Mouse (Mus musculus) thymus, postnatal 14 days (tissue): ENCODE results near the gene Polr3e.
"Not testable (repeated sequence)": the region's sequence is repeated elsewhere in the genome, so short reads cannot be mapped to it uniquely, and the experiment has no call there.

Source experiments
- DNase-seq: peaks from one replicate; pipeline ENCODE4 v3.0.0; 2021

The Polr3e gene

DNA sequence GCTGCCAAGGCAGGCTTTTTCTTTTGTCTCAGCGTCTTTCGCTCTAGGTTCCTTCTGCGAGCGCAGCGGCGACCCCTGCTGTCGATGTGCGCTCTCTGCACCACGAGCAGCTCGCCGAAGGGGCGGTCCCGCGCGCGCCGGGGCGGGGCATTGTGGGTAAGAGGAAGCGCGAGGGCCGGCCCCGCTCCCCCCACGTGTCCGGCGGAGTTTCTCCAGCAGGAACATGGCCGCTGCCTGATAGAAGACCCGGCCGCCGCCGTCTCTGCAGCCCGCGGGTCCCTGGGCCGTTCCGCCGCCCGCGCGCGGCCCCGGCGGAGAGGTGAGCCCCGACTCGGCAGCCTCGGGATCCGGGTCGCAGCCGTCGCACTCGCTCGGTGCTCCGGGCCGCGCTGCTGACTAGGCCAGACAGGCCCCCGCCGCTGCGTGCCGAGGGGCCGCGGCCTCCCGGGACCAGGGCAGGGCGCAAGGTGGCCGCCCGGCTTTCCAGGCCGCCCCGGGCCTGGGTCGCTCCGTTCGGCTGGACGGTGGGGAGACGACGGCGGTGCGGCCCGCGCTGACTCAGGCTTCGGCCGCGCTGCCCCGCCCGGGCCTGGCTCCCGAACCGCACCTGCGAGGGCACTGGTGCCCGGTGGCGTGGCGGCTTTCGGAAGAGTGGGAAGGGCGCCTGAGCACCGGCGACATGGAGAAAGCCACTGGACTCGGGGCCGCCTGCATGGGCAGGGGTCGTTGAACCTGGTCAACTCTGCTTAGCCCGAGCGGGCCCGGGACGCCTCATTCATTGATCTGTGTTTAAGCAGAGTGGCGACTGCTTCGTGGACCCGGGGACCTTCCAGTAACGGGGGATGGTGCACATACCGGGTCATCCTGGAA, at the start of gene Polr3e:
Gene Polr3e (plus strand): TSS at position 153 of the 870 bp plus-strand sequence.
- DNase-seq, result peak; percentile 99

DNA sequence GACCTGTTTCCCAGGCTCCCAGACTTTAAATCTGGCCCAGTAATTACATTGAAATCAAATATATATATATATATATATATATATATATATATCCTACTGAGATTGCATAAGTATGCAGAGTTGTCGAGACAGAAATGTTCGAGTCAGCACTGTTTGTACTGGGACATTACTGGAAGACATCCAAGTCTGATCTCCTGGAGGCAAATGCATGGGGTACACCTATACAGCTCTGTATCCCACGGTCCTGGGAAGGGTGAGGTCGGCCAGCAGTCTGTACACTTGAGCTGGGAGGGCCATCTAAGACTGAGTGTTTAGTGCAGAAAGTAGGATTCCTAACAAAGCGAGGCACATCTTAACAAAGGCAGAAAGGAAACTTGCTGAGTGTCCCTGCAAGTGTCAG, 47.7 kb upstream of the Polr3e start:
- no peak for DNase-seq

DNA sequence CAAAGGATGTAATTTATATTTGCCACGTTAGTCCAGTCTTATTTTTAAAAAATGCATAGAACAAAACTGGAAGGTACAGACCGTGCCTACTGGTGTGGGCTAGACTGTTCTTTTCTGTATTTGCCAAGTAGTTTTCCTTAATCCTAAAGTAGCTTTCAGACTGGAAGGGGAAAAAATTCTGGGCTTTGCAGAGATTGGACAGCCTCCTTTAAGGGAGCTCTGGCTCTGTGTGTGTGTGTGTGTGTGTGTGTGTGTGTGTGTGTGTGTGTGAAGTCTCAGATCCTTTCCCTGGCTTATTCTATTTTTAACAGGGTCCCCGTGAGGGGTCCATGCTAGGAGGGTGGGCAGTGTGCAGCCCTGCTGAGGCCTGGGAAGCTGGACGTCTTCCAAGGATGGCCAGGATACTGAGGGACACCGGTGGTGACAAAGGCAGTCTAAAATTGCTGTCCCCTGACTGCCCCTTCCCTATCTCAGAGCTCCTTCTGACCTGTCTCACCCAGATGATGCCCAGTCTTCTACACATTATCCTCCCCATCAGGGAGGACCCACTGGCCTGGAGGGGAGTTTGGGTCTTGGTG, 47.0 kb upstream of the Polr3e start:
- DNase-seq, result no peak

DNA sequence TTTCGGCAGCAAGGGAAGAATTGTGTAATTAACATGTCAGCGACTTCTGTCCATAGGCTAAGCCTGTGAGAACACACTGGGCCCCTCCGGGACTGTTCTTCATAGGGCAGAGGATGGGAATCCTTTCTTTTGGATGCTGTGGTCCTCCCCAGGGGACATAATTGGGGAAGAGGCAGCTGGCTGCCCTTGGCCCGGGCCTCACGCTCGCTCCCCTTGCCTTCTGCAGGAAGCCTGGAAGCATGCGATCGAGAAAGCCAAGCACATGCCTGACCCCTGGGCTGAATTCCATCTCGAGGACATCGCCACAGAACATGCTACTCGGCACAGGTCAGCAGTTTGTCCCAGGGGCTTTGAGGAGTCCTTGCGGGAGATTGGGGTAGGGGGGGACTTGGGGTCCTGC, 44.5 kb upstream of the Polr3e start:
- no peak for DNase-seq

DNA sequence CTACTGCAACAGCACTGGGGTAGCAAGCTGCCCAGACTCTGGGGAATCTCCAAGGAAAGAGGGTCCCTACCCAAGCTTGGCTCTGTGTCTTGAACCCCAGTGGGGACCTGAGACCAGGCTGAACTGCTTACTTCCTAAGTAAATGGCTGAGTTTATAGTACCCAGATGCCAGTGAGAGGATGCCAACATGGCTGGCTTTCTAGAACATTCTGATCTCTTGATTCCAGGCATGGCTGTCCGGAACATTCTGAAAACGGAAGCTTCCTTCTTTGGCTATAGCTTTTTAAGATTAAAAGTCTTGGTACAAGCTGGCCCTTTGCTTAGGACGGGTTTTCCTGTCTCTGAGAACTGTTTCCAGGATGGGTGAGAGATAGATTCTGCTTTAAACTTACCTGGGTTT, 43.5 kb upstream of the Polr3e start:
- DNase-seq, result no peak

DNA sequence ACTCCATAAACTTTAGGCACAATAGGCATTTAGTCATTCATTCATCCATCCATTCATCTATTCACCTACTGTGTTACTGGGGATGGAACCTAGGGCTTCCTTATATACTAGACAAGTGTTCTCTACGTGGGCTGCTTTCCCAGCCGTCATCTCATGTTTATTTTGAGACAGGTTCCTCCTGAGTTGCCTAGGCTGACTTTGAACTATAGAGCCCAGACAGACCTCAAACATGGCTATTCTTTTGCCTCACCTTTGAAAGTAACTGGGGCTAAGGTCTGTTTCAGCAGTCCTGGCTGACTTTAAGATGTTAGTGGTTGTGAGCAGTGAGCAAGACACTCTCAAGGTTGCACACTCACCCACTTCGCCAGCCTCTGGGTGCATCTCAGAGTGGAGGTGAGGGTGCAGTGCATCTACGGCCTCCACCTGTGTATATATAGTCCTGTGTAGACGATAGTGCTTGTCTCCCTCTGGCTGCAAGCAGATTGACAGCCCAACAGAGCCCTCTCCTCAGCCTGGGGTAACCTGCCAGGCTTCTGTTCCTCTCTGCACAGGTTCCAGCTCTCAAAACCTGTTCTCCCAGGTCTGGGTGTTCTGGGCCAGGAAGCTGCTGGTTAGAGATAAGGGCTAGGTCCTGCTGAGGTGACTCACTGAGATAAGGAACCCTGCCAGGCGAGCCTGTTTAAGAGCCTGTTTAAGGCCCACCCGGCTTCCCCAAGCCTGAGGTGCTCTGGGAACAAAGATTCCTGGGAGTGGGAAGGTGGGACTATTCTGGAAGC, 42.6 kb upstream of the Polr3e start:
- DNase-seq, result no peak

DNA sequence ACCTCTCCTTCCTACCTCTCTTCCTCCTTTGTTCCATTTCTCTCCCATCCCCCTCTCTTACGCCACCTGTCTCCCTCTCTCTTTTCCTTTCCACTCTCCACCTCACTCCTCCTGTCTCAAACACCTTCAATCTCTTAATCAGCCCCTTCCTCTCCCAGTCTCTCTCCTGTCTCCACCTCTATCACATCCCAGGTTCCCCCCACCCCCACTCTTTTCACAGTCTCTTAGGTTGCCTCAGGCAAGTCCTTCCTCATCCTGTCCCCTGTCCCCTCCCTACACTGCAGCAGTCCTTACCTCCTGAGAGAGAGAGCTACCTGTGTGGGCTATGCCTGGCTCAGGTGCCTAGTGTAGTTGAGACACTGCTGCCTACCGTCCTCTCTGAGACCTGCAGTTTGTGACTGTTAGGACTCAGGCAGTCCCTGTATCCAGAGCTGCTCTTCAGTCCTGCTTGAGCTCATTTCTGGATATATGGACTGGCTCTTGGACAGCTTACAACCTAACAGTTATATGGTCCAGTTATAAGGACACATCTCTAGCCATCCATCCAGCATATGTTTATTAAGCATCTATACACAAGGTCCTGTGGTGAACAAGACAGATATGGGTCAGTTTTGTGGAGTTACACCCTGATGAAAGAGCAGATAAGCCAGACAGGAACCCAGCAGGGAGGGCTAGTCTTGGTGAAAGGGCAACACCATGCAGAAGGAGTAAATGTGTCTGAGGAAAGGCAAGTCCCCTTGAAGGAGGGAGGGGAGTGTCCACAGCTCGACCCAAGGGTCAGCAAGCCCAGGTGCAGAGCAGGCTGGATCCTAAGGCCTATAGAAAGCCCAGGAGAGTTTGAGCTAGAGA, 41.8 kb upstream of the Polr3e start:
- DNase-seq, result no peak

DNA sequence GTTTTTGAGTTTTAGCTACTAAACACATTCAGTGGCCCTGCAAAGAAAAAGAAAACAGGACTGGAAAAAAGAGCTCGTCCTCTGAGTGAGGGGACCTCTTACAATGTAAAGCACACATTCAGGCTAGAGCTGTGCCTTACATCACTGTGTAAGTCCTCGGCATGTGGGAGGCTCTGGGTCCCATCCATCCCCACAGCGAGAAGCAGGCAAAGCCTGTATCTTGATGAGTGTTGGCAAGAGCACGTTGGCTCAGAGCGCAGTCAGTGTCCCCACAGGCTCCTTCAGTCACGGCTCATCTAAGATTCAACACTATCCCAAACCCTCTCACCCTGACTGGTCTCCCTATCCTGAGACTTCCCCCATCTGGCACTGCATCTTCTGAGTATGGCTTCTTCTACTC, 39.3 kb upstream of the Polr3e start:
- DNase-seq, result no peak

DNA sequence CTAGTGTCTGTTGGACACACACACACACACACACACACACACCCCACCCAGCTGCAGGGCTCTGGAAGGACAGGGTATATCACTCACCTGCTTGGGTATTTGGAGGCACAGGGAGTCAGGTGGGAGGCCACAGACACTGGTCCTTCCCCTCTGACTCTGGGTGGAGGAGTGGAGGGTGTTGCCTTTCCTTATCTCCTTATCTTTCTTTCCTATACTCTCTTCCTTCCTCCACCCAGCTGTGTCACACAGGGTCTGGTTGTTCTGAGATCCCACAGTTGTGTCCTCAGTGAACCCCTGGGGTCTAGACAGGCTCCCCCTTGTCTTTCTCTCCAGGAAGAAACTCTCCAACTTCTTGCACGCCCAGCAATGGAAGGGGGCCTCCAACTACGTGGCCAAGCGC, 37.6 kb upstream of the Polr3e start:
- no peak for DNase-seq

DNA sequence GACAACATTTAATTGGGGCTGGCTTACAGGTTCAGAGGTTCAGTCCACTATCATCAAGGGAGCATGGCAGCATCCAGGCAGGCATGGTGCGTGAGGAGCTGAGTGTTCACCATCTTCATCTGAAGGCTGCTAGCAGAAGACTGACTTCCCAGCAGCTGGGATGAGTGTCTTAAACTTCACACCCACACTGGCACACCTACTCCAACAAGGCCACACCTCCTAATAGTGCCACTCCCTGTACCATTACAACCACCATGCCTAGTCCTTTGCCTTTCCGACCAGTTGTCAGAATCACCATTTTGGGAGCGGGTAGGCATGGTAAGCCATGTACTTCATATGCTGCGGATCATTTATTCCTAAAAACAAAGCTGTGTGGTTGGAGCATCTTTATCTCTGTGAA, 36.8 kb upstream of the Polr3e start:
- no peak for DNase-seq

DNA sequence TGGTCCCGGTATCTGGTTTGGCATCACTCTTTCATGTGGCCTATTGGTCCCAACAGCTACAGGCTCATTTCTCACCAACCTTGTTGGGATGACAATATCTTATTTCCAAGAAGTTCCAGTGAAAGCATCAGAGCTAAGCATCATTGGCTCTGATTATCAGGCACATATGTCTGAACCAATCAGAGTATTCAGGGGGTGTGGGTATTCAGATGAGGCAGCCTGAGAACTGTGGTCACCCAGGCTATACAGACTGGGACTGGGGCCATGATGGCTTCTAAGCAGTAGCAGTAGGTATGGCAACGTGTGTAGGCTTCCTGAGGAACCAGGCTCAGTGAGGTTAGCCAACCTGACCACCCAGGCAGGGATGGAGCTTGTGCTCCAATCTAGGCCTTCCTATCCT, 36.1 kb upstream of the Polr3e start:
- DNase-seq, result no peak

DNA sequence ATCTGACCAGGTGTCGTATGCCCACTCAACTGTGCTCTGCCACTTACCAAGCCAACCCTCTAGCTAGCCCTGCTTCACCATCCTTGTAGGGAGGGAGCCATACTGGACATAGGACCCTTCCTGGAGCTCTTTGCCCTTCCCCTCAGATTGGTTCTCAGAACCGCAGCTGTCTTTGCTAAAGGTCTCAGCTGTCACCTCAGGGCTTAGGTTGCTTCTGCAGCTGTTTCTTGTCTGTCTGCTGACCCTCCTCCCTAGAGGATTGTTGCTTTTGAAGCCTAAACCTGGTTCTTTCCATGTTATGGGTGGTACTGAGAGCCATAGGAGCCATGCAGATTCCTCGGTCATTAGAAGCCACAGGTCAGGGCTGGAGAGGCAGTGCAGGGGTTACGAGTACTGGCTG, 34.9 kb upstream of the Polr3e start:
- no peak for DNase-seq

DNA sequence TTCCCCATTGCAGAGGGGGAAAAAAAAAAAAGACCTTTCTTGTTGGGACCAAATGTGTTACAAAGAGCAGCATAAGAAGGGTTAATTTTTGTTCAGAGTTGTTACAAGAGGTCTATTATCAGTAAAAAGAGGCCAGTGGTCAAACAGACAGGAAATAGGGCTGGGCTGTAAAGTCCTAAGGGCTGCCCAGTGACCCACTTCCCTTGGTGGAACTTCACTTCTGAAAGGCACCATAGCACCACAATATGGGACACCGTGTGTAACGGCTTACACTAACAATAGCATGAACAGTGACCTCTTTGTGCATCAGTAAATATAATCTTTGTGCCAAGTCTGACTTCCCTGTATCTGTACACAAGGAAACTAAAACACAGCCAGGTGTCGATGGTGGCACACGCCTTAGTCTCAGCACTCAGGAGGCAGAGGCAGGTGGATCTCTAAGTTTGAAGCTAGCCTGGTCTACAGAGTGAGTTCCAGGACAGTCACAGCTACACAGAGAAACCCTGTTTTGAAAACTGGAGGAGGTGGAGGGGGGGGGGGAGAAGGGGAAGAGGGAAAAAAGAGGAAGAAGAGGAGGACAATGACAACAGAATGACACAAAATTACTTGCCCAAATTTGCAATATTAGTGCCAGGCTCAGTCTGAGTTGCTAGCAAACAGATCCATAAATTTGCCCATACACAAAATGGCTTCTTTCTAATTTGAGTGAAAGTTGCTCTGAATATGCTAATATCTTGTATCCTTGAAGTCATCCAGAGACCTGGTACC, 33.8 kb upstream of the Polr3e start:
- no peak for DNase-seq

DNA sequence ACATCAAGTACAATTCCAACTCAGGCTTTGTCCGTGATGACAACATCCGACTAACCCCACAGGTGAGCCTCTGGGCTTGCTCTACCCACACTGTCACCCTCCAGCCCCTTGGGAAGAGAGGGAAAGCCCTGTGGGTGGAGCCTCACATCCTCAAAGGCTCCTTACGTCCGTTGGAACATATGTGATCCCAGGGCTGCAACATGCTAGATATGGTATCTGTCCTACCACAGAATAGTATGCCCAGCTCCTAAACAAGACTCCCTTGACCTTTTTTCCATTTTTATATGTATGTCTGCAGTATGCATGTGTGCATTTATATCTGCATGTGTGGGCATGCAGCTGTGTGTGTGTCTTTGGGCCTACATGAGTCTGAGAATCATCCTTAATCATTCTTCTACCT, 32.8 kb upstream of the Polr3e start:
- DNase-seq, result no peak

DNA sequence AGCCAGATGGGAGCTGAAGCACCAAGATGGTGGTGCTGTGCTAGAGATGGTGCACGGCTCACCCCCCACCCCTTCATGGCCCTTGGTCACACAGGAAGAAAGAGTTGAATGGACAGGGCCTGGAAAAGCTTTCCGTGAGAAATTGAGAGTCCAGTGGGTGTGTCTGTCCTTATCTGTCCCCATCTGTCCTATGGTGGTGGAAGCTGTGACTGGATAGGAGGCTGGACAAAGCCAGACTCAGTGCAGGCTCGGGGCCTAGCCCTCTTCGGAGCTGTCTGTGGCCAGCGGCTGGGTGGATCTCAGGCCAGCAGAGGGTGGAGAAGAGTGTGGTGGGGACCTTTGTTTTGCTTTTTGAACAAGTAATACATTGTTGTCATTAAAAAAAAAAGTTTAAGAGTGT, 24.4 kb upstream of the Polr3e start:
- no peak for DNase-seq

DNA sequence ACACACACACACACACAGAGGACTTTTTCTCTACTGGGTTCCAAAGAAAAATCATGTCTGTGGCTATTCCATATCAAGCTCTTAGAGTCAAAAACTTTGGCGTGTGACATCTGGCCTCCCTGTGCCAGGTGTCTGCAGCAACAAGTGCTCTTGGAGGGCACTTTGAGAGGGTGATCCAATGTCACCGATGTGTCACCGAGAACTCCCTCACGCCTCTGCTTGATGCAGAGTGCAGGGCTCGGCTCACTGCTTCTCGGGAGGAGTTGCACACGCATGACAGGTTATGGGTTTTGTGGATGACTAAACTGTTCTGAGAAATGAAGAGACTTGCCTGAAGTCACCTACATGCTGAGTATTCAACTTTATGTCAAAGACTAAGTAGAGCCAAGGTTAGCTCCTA, 20.5 kb upstream of the Polr3e start:
- DNase-seq, result no peak

DNA sequence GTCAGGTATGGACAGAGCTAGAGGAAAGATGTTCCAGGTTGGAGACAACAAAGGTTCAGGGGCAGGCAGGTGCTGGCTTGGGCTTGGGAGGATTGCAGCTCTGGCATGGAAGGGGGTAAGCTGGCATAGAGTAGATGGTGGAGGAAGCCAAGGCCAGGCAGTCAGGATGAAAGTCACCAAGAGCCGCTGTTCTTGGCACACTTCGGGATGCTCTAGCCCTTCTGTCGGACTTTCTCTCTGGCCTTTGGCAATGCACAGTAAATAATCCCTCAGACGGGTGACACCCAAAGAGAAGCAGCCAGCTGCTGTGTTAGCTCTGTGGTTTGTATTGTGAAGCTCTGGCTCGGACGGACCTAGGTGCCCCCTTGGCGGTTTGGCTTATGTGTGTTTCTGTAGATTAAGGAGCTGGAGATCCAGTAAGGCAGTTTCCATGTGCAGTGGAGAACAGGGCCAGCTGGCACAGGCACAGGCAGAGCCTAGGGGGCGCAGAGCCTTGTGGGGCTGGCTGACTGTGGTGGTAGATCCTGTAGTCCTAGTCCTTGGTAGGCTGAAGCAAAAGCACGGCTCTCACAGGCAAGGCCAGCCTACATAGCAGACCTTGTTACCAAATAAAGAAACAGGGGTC, 19.7 kb upstream of the Polr3e start:
- DNase-seq, result no peak

DNA sequence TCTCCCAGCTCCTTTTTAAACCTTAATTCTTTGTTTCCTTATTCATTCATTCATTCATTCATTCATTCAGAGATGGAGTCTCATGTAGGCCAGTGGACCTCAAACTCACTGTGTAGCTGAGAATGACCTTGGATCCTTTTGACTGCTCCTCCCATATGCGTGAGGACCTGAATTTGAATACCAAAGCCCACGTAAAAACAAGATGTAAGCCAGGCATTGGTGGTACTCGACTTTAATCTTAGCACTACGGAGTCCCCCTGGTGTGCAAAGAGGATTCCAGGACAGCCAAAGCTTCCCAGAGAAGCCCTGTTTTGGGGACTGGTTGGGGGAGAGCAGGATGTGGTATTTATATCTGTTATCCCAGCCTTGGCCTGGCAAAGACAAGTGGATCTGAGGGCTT, 17.4 kb upstream of the Polr3e start:
- no peak for DNase-seq

DNA sequence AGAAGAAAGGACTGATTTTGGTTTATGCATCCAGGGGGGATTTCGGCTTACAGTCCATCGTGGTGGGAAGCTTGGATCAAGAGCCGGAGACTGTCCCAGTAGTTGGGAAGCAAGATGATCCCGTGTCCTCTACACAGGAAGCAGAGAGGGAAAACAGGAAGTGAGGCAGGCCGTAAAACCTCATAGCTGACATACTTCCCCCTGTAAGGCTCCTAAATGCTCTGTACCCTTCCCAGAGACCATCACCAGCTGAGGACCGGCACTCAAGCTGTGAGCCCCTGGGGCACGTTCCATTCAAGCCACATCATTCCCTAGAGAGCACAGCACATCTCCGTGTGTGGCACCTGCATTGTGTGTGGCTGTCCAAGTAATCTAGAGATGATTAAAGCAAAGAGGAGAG, 15.8 kb upstream of the Polr3e start:
- no peak for DNase-seq

DNA sequence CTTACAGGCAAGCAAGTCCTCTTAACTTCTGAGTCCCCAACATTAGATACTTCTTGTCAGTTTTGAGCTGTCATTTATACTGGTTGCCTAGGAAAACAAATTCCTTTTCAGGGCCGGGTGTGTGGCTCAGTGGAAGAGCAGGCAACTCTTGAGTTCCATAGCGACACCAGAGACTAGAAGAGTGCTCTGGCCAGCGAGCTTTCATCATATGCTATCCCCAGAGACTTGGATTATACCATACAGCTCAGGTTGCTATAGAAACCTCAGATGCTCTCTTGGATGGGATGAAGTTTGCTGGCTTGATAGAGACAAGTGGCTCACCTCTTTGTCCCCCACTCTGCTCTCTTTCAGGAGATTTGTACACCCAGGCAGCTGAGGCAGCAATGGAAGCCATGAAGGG, 14.6 kb upstream of the Polr3e start:
- DNase-seq, result no peak

DNA sequence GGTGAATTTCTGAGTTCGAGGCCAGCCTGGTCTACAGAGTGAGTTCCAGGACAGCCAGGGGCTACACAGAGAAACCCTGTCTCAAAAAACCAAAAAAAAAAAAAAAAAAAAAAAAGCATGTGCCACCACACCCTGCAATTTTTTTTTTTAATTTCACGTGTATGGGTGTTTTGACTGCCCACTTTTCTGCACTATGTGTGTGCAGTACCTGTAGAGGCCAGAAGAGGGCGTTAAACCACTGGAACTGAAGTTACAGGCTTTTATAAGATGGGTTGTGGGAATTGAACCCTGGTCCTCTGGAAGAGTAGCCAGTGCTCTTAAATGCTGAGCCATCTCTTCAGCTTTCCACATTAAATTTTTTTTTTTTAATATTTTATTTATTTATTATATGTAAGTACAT, 7.4 kb upstream of the Polr3e start:
- DNase-seq, result not testable (repeated sequence)

DNA sequence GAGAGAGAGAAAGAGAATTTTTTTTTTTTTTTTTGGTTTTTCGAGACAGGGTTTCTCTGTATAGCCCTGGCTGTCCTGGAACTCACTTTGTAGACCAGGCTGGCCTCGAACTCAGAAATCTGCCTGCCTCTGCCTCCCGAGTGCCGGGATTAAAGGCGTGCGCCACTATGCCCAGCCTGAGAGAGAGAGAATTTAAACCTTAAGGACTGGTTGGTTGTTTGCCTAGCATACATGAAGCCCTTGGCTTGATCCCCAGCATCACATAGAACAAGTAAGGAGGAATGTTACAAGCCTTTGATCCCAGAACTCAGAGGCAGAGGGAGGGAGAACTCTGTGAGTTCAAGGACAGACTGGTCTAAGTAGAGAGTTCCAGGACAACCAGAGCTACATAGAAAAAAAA, 6.3 kb upstream of the Polr3e start:
- not testable (repeated sequence) for DNase-seq
